Comparison of ENCODE assay signal across 27 mouse cellular contexts in genomic region chr1:171748127-171748969, GRCm38 (mm10). TPM values are rescaled to one million over a fixed set of nuclear protein-coding genes. Genes with fewer than 3 reads are reported as not detected.
A peak's percentile ranks its signal among the peaks of the same experiment; 100 is the strongest.
DNase-seq lines count a peak whose midpoint lies in the region; ATAC-seq and TF ChIP-seq lines count a peak whose summit lies in the region.
"Had no signal": no experiment of that assay in that cellular context is flagged by ENCODE, and none has a peak within 500 bp of the region (broad histone marks: within the 10 kb centered on the region; RNA-seq: fewer than 3 reads in every experiment).

No protein-coding gene starts in this region.

- no peak for ATAC-seq in hindbrain, embryonic 14.5 days (ENCODE audit: low FRiP score)
- ATAC-seq in hindbrain, embryonic 16.5 days: no peak
- ATAC-seq: activated CD4-positive, CD25-positive, alpha-beta regulatory T cell, adult 4 months; forebrain, embryonic 14.5 days; forebrain, embryonic 16.5 days; Patski had no signal

- WGBS in hindbrain, embryonic 14.5 days: 87% methylated on average over 3 of the region's 3 CpGs
- WGBS in hindbrain, embryonic 16.5 days: 85% methylated on average over 3 of the region's 3 CpGs

- no peaks in the 10 kb centered on the region for H3K9me3 ChIP-seq in hindbrain, embryonic 14.5 days (ENCODE audit: control insufficient read depth, low read length)
- H3K9me3 ChIP-seq in hindbrain, embryonic 16.5 days (ENCODE audit: control insufficient read depth, low read length): no peaks in the 10 kb centered on the region
- H3K9me3 ChIP-seq in MEL (replicated peaks; ENCODE audit: insufficient read depth, low read length): no peaks in the 10 kb centered on the region
- H3K9me3 ChIP-seq: embryonic facial prominence, embryonic 13.5 days; embryonic facial prominence, embryonic 15.5 days; forebrain, embryonic 10.5 days; forebrain, embryonic 12.5 days had no signal

- no peak overlapping the region for H3K27ac ChIP-seq in hindbrain, embryonic 14.5 days
- H3K27ac ChIP-seq in hindbrain, embryonic 16.5 days (ENCODE audit: low read depth, low read length): no peak overlapping the region
- H3K27ac ChIP-seq in MEL (ENCODE audit: control insufficient read depth, low read depth, low read length): peak overlapping the region; percentile 61
- H3K27ac ChIP-seq: embryonic facial prominence, embryonic 13.5 days; embryonic facial prominence, embryonic 15.5 days; forebrain, embryonic 10.5 days; forebrain, embryonic 12.5 days had no signal

- H3K4me2 ChIP-seq in hindbrain, embryonic 14.5 days (replicated peaks): no peak overlapping the region
- no peak overlapping the region for H3K4me2 ChIP-seq in hindbrain, embryonic 16.5 days (ENCODE audit: low read length)
- H3K4me2 ChIP-seq: embryonic facial prominence, embryonic 13.5 days; embryonic facial prominence, embryonic 15.5 days; forebrain, embryonic 12.5 days had no signal

- H3K79me2 ChIP-seq in MEL (ENCODE audit: control insufficient read depth, insufficient read depth, low read length, poor library complexity): no peaks in the 10 kb centered on the region

- no peak overlapping the region for H3K4me3 ChIP-seq in hindbrain, embryonic 14.5 days (replicated peaks; ENCODE audit: low read length)
- no peak overlapping the region for H3K4me3 ChIP-seq in hindbrain, embryonic 16.5 days (ENCODE audit: low read length)
- peak overlapping the region; percentile 23 to 38; a peak in 3 of 4 replicates for H3K4me3 ChIP-seq in MEL (ENCODE audit: control insufficient read depth in 1 of 2, insufficient read depth in 1 of 2, low read depth in 2 of 2, low read length in 2 of 2)
- H3K4me3 ChIP-seq: embryonic facial prominence, embryonic 13.5 days; embryonic facial prominence, embryonic 15.5 days; erythroblast, embryonic 14.5 days; forebrain, embryonic 10.5 days; forebrain, embryonic 12.5 days had no signal

- TF ChIP-seq POLR2A in MEL (IDR thresholded peaks at IDR 0.05; ENCODE audit: control insufficient read depth in 1 of 2, insufficient read depth in 1 of 2, low read depth in 1 of 2, low read length in 2 of 2, poor library complexity in 1 of 2): no peak

- peak; percentile 95 to 99 for TF ChIP-seq EP300 in MEL (IDR thresholded peaks at IDR 0.05; ENCODE audit: low read depth in 1 of 2, low read length in 2 of 2)

- H3K9ac ChIP-seq in hindbrain, embryonic 14.5 days: no peak overlapping the region
- no peak overlapping the region for H3K9ac ChIP-seq in hindbrain, embryonic 16.5 days (ENCODE audit: low read depth, low read length)
- no peak overlapping the region for H3K9ac ChIP-seq in MEL (ENCODE audit: control insufficient read depth, low read depth, low read length, poor library complexity, severe bottlenecking)
- H3K9ac ChIP-seq: embryonic facial prominence, embryonic 13.5 days; embryonic facial prominence, embryonic 15.5 days; forebrain, embryonic 12.5 days had no signal

- peak; percentile 5 for DNase-seq in hindbrain, embryonic 14.5 days (ENCODE audit: low spot score)
- DNase-seq in A20 (ENCODE audit: low read depth, low spot score) (peak; percentile 43), MEL (ENCODE audit: low read depth, low spot score) (peak; percentile 67)
- peak; percentile 14 for DNase-seq in c-Kit-positive CD71-positive TER-119-negative erythroid progenitor cells, embryonic 14.5 days (ENCODE audit: low read depth)
- no peak for DNase-seq in cerebellum, postnatal 25 days
- DNase-seq in kidney, adult 11 months: no peak
- no peak for DNase-seq in thymus, postnatal 0 days (ENCODE audit: low spot score)
- DNase-seq: adrenal gland, adult 8-10 months; adrenal gland, postnatal 25 days; cerebellum, adult 11-12 months; cerebellum, adult 2 months; cerebellum, adult 9-10 months; cerebellum, postnatal 10 days; cerebellum, postnatal 36 days; embryo, embryonic 11 days had no signal

- H3K4me1 ChIP-seq in hindbrain, embryonic 14.5 days (replicated peaks; ENCODE audit: control insufficient read depth, insufficient read depth, low read length): no peaks in the 10 kb centered on the region
- H3K4me1 ChIP-seq in hindbrain, embryonic 16.5 days (ENCODE audit: control insufficient read depth, insufficient read depth, low read depth, low read length): no peaks in the 10 kb centered on the region
- H3K4me1 ChIP-seq in MEL (ENCODE audit: control insufficient read depth in 1 of 2, insufficient read depth in 2 of 2, low read length in 2 of 2): peaks cover 15 to 20% of the 10 kb centered on the region in 2 experiments
- H3K4me1 ChIP-seq: embryonic facial prominence, embryonic 13.5 days; embryonic facial prominence, embryonic 15.5 days; forebrain, embryonic 10.5 days; forebrain, embryonic 12.5 days had no signal

- TF ChIP-seq CTCF in MEL (IDR thresholded peaks at IDR 0.05 in 2 of 3, conservative IDR thresholded peaks at IDR 0.05 in 1 of 3; ENCODE audit: control insufficient read depth in 1 of 3, insufficient read depth in 1 of 3, low read depth in 2 of 3, low read length in 3 of 3, poor library complexity in 1 of 3, severe bottlenecking in 1 of 3): no peak

- no peaks in the 10 kb centered on the region for H3K36me3 ChIP-seq in hindbrain, embryonic 14.5 days (replicated peaks; ENCODE audit: control insufficient read depth, insufficient read depth)
- no peaks in the 10 kb centered on the region for H3K36me3 ChIP-seq in hindbrain, embryonic 16.5 days (ENCODE audit: control insufficient read depth, insufficient read depth, low read length)
- H3K36me3 ChIP-seq in MEL (ENCODE audit: control insufficient read depth in 1 of 2, insufficient read depth in 2 of 2, low read length in 2 of 2): peaks cover 0 to 17% of the 10 kb centered on the region in 2 experiments; a peak in 2 of 4 replicates
- H3K36me3 ChIP-seq: embryonic facial prominence, embryonic 13.5 days; embryonic facial prominence, embryonic 15.5 days; forebrain, embryonic 10.5 days; forebrain, embryonic 12.5 days; G1E had no signal

- no peaks in the 10 kb centered on the region for H3K27me3 ChIP-seq in hindbrain, embryonic 14.5 days (ENCODE audit: control insufficient read depth, insufficient read depth, low read length)
- H3K27me3 ChIP-seq in hindbrain, embryonic 16.5 days (replicated peaks; ENCODE audit: control insufficient read depth, insufficient read depth, low read length): no peaks in the 10 kb centered on the region
- H3K27me3 ChIP-seq in MEL (ENCODE audit: control insufficient read depth in 1 of 2, insufficient read depth in 2 of 2, low read length in 2 of 2): no peaks in the 10 kb centered on the region
- H3K27me3 ChIP-seq: embryonic facial prominence, embryonic 13.5 days; embryonic facial prominence, embryonic 15.5 days; forebrain, embryonic 12.5 days; Patski had no signal

- no peak for TF ChIP-seq RAD21 in MEL (IDR thresholded peaks at IDR 0.05; ENCODE audit: low read depth, low read length)

TF ChIP-seq in MEL, 35 proteins besides CTCF, POLR2A, EP300 and RAD21 (continues in another document):
- TF ChIP-seq MYB (IDR thresholded peaks at IDR 0.05; ENCODE audit: low read depth, low read length) (no peak; the same call in 1 of the 2 replicates), RCOR1 (IDR thresholded peaks at IDR 0.05; ENCODE audit: low read depth, low read length) (peak; percentile 91), TCF12 (IDR thresholded peaks at IDR 0.05; ENCODE audit: low read depth, low read length) (peak; percentile 96), MYC (IDR thresholded peaks at IDR 0.05; ENCODE audit: low read depth, low read length) (peak; percentile 71; the same call in 1 of the 2 replicates), GATA1 (IDR thresholded peaks at IDR 0.05; ENCODE audit: low read depth, low read length) (peak; percentile 98), ZC3H11A (IDR thresholded peaks at IDR 0.05; ENCODE audit: low read depth, low read length) (no peak), BHLHE40 (IDR thresholded peaks at IDR 0.05; ENCODE audit: borderline replicate concordance, low read depth, low read length) (peak; percentile 52; the same call in 1 of the 2 replicates), ZNF384 (IDR thresholded peaks at IDR 0.05; ENCODE audit: low read depth, low read length) (peak; percentile 75), ETS1 (IDR thresholded peaks at IDR 0.05; ENCODE audit: low read depth, low read length) (peak; percentile 82), UBTF (IDR thresholded peaks at IDR 0.05; ENCODE audit: borderline replicate concordance, insufficient read depth, low read depth, low read length) (no peak), E2F4 (IDR thresholded peaks at IDR 0.05; ENCODE audit: borderline replicate concordance, low read depth, low read length) (no peak), CHD1 (IDR thresholded peaks at IDR 0.05; ENCODE audit: low read depth, low read length) (0 out of 2 replicates have a peak, but pooled peaks have one; percentile 41), USF1 (IDR thresholded peaks at IDR 0.05; ENCODE audit: low read depth, low read length) (no peak), SIN3A (IDR thresholded peaks at IDR 0.05; ENCODE audit: low read length) (peak; percentile 57; the same call in 1 of the 2 replicates), NRF1 (IDR thresholded peaks at IDR 0.05; ENCODE audit: insufficient read depth, low read depth, low read length, poor library complexity, severe bottlenecking) (no peak), ZMIZ1 (IDR thresholded peaks at IDR 0.05; ENCODE audit: low read depth, low read length) (peak; percentile 49; the same call in 1 of the 2 replicates), POLR2AphosphoS5 (IDR thresholded peaks at IDR 0.05; ENCODE audit: borderline replicate concordance, low read depth, low read length) (no peak), TBP (IDR thresholded peaks at IDR 0.05; ENCODE audit: low read depth, low read length) (no peak), MAZ (IDR thresholded peaks at IDR 0.05; ENCODE audit: low read depth, low read length) (0 out of 2 replicates have a peak, but pooled peaks have one; percentile 35), ELF1 (IDR thresholded peaks at IDR 0.05; ENCODE audit: low read depth, low read length) (peak; percentile 44; the same call in 1 of the 2 replicates), MEF2A (IDR thresholded peaks at IDR 0.05; ENCODE audit: extremely low read depth, insufficient replicate concordance, low read depth, low read length, poor library complexity, severe bottlenecking) (no peak), MAX (IDR thresholded peaks at IDR 0.05; ENCODE audit: low read length) (peak; percentile 44), TAL1 (IDR thresholded peaks at IDR 0.05; ENCODE audit: low read length) (peak; percentile 91), CHD2 (IDR thresholded peaks at IDR 0.05; ENCODE audit: low read length) (no peak; the same call in 1 of the 2 replicates)

RNA-seq across cellular contexts. Expression of gene Slamf1, which starts 18.6 kb away (rescaled TPM):
- 0.10 and 0.13 TPM in 2 replicates for polyA plus RNA-seq in hindbrain, embryonic 14.5 days (2014; fragmentation: Nextera tagmentation; extraction: Ambion mirVana)
- 0.19 and 0.28 TPM in 2 replicates for polyA plus RNA-seq in hindbrain, embryonic 16.5 days (2015; fragmentation: Nextera tagmentation; extraction: Ambion mirVana)
- total RNA-seq in MEL (2012; rRNA removed): 0.72 and 0.73 TPM in 2 replicates
- 1 to 10 TPM in 1 of 2 experiments, not detected in 1; 1.3 TPM for polyA plus RNA-seq in MEL (2012; ENCODE audit: insufficient read depth in 1 of 2, insufficient read length in 2 of 2, low read depth in 1 of 2, low replicate concordance in 2 of 2, missing spikeins in 1 of 2)
- 26.0 and 28.0 TPM in 2 replicates for polyA plus RNA-seq in thymus, postnatal 0 days (2015; fragmentation: Nextera tagmentation; extraction: Ambion mirVana)
- total RNA-seq: adrenal gland, postnatal 25 days had no signal
- polyA plus RNA-seq: C2C12; cerebellum, adult 2 months; G1E had no signal

Comparison
In these comparisons a context has a peak if more than half of its experiments do, and no peak if none do; other contexts are left out.
1. DNase-seq: peak in hindbrain, embryonic 14.5 days (single experiment), A20 (single experiment), MEL (single experiment) and c-Kit-positive CD71-positive TER-119-negative erythroid progenitor cells, embryonic 14.5 days (single experiment); none in cerebellum, postnatal 25 days (0 of 2), kidney, adult 11 months (single experiment) and thymus, postnatal 0 days (single experiment).
2. H3K4me3 ChIP-seq: peak in MEL (2 of 2); none in hindbrain, embryonic 14.5 days (single experiment) and hindbrain, embryonic 16.5 days (single experiment).
3. RNA of gene Slamf1, which starts 18.6 kb away (polyA plus RNA-seq): 26.0 to 28.0 TPM in thymus, postnatal 0 days; 1.3 TPM in MEL, 0.19 to 0.28 TPM in hindbrain, embryonic 16.5 days and 0.10 to 0.13 TPM in hindbrain, embryonic 14.5 days; every median in the first group is over 10 times any median in the second.